Mouse (Mus musculus) bone marrow macrophage, adult 2 months (primary cell): ENCODE measurements around the gene Mkln1. TPM values are rescaled to one million over a fixed set of nuclear protein-coding genes. Genes with fewer than 3 reads are reported as not detected.

Experiments
- H3K27ac ChIP-seq: 2 replicates; pipeline ENCODE4 v1.5.1; 2012; ENCODE audit warnings: low read depth, low read length; ENCODE audit not compliant: insufficient read depth
- H3K4me1 ChIP-seq: 2 replicates; pipeline ENCODE4 v1.6.1; 2012; ENCODE audit warnings: low read length; ENCODE audit not compliant: control insufficient read depth, insufficient read depth
- H3K4me3 ChIP-seq: 2 replicates; pipeline ENCODE4 v1.5.1; 2012; ENCODE audit warnings: mild to moderate bottlenecking, low read length, moderate library complexity; ENCODE audit not compliant: insufficient read depth
- CTCF ChIP-seq: IDR thresholded peaks from 2 replicates; pipeline ENCODE4 v1.5.1; 2012; ENCODE audit warnings: low read depth, mild to moderate bottlenecking, low read length, moderate library complexity
- POLR2A ChIP-seq: IDR thresholded peaks from 2 replicates; pipeline ENCODE4 v1.6.1; 2012; ENCODE audit warnings: mild to moderate bottlenecking, low read depth, low read length, borderline replicate concordance
- polyA plus RNA-seq: library from polyadenylated mRNA; stranded (reverse); fragments of >200 nt; gene quantifications from 2 replicates; pipeline ENCODE4 v1.2.4, GENCODE M21; 2012; ENCODE audit not compliant: missing spikeins, insufficient read depth, insufficient read length

Mkln1 gene
- polyA plus RNA-seq, 1 experiment = 101 TPM

DNA sequence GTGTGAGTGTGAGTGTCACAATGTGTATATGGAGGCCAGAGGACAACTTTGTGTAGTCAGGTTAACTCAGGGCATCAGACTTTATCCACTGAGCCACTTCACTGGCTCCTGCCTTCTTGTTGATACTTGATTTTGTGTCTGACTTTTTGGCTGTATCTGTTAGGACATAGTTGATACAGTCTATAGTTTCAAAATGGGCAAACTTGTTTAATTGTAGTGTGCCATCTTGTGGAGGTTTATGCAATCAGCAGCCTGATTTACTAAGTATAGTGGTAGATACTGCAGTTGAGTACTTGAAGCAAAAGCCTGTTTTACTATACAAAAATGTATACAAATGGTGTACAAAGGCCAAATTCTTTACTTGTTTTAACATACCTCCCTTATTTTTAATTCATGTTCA, 55.2 kb downstream of the Mkln1 start:
- TF ChIP-seq POLR2A (no peak), CTCF (no peak)

DNA sequence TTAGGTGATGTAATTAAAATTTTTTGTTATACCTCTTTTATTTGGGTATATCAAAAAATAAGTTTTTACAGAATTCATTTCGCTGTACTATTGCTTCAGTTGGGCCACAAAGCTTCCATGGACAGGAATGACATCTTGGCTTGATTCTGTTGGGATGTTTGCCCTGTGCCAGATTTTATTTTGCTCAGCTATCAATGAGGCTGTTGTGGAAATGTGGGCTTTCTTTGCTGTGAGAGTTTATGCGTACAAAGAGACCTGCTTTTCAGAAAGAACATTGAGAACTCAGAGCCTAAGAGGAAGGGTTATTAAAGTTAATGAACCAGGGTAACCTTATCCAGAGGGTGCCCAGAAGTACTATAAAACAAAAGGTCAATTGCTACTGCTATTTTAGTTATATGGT, 56.8 kb downstream of the Mkln1 start:
- TF ChIP-seq CTCF (no peak), POLR2A (no peak)
- Histone ChIP-seq H3K27ac (no peak overlapping the region), H3K4me1 (peaks cover 8% of the 10 kb centered on the region), H3K4me3 (no peak overlapping the region)

More for the DNA sequence above, 55.2 kb downstream of the Mkln1 start:
- H3K4me1 ChIP-seq = peaks cover 8% of the 10 kb centered on the region
- H3K4me3 ChIP-seq = no peak overlapping the region
- H3K27ac ChIP-seq = no peak overlapping the region

DNA sequence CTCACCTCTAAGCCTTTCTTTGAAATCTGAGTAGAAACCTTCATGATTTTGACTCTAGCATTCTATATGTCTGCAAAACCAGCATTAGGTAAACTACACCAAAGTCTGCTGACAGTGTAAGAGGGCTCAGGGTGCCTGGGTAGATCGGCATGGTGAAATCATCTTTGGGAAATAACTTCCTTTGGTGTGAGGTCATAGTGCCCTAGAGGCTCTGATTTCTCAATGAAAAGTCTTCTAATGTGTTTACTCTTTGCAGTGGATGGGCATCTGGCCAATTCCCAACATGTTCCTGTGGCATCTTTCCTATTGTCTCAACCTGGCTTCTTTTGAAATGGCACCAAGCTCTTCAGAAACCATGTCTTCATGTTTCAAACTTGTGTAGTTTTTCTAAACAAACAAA, 58.5 kb downstream of the Mkln1 start:
- peak overlapping the region; percentile 18; the same call in 1 of the 2 replicates for H3K27ac ChIP-seq
- no peak for TF ChIP-seq CTCF
- no peak for TF ChIP-seq POLR2A

DNA sequence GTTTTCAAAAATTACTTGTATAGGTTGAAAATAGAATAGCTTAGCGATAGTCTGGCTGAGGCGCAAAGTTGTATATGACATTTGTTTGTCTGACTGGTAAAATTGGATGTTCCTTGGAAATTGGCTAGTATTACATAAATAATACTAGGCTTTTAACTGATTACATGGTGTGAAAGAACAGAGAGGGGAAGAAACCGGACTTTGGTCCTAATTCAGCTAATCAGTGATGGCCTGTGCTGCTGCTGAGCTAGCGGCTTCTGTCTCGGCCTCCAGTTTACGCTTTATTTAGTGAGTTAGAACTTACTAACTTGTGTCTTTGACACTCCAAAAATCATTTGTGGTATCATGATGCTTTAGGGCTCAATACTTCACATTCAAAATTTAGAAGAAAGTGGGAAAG, 70.9 kb downstream of the Mkln1 start:
- no peak for TF ChIP-seq CTCF
- no peak for TF ChIP-seq POLR2A
- Histone ChIP-seq H3K4me3 (no peak overlapping the region), H3K4me1 (peaks cover 6% of the 10 kb centered on the region), H3K27ac (no peak overlapping the region)

More for the DNA sequence above, 58.5 kb downstream of the Mkln1 start:
- no peak overlapping the region for H3K4me3 ChIP-seq
- peaks cover 8% of the 10 kb centered on the region for H3K4me1 ChIP-seq

DNA sequence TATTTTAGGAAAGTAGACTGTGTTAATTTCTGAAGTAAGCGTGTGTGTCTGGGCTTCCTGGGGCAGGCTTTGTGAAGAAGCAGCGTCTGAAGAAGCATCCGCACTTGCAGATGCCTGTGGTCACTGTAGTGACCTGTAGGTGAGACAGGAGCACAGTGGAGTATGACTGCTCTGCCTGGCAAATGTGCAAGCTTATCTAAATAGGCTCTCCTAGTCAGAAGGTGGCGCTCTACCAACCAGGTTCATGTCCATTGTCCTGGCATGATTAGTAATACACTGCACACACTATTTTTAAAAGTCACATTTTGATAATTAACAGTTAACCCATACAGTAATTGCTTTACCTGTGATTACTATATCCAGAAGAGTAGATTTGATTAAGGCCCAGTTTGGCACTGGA, 79.7 kb downstream of the Mkln1 start:
- Histone ChIP-seq H3K4me3 (no peak overlapping the region), H3K4me1 (peaks cover 3% of the 10 kb centered on the region), H3K27ac (no peak overlapping the region)
- TF ChIP-seq CTCF (no peak), POLR2A (no peak)

DNA sequence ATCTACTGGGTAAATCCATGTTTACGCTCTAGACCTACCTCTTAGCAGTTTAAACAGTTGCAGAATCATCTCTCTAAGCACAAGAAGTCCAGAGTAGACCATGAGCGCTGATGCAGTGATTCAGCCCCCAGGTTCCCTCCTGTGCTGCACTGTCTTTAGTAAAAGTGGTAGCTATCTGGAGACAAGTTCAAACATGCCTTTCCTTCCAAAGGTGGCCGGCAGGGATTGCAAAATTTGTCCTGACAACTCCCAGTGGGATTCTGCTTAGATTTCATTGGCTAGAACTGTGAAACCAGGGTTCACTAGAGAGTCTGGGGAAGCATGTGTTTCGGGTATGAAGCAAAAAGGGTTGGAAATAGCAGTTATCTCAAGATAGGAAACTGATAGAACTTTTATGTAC, 81.5 kb downstream of the Mkln1 start:
- TF ChIP-seq CTCF = no peak
- no peak for TF ChIP-seq POLR2A
- Histone ChIP-seq H3K27ac (no peak overlapping the region), H3K4me3 (no peak overlapping the region), H3K4me1 (peaks cover 3% of the 10 kb centered on the region)

DNA sequence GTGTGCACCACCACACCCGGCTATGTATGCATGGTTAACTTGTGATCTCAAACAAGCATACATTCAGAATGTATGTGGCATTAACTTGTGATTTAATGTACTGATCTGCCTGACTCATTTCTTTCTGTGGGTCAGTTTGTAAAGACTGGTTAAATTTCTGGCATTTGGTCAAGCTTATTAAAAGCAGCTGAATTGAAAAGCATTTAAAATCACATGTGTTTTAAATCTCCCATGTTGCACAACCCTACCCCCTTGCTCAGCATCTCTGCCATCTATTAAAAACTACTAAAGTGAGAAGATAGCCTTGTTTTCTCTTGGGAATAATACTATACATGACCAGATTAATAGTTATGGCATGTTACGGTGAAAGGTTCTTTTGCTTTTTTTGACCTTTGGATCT, 88.1 kb downstream of the Mkln1 start:
- Histone ChIP-seq H3K4me3 (no peak overlapping the region), H3K4me1 (peaks cover 14% of the 10 kb centered on the region), H3K27ac (0 out of 2 replicates have a peak overlapping the region, but pooled peaks have one; percentile 12)
- TF ChIP-seq POLR2A (no peak), CTCF (no peak)

DNA sequence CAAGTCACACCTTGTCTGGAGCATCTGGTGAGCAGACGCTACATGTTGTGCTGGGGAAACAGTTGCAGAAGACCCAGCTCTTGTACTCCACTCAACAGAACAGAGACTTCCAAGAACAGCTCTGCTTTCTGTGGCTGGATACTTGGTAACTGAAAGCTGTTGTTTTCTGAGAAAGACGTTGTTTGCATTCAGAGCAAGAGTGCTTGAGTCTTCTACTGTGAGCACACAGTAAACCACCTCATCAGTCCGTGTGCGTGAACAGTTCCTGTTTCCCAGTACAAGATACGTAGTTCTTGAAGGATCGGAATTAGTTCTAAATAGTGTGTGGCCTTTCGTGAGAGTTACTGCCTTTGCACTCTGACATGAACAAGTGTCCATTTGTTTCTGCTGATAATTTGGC, 91.4 kb downstream of the Mkln1 start:
- H3K27ac ChIP-seq = no peak overlapping the region
- H3K4me1 ChIP-seq = peaks cover 14% of the 10 kb centered on the region
- no peak overlapping the region for H3K4me3 ChIP-seq
- TF ChIP-seq POLR2A (no peak), CTCF (no peak)

DNA sequence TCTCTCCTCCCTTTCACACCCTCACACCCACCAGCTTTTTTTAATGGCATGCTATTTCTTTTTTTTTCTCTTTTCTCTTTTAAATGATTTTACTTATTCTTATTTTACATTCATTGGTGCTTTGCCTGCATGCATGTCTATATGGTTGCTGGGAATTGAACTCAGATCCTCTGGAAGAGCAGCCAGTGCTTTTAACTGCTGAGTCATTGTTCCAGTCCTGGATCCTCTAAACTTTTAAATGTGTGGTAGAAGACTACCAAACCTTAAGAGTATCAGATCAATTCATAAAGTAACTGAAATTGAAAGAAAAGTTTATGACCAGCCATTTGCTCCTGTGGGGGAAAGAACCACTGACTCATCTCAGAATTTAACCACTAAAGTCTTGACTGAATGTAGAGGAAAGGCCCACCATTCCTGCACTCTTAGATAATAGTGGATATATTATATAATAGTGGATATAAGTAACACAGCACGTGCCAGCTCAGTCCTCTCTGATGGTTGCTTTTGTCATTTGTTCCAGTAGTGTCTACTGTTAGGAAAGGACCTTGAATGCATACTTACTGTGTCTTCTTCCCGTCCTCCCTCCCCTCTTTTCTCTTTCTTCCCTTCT, 96.7 kb downstream of the Mkln1 start:
- H3K4me1 ChIP-seq = no peaks in the 10 kb centered on the region
- no peak overlapping the region for H3K27ac ChIP-seq
- H3K4me3 ChIP-seq = no peak overlapping the region
- TF ChIP-seq CTCF (no peak), POLR2A (no peak)

DNA sequence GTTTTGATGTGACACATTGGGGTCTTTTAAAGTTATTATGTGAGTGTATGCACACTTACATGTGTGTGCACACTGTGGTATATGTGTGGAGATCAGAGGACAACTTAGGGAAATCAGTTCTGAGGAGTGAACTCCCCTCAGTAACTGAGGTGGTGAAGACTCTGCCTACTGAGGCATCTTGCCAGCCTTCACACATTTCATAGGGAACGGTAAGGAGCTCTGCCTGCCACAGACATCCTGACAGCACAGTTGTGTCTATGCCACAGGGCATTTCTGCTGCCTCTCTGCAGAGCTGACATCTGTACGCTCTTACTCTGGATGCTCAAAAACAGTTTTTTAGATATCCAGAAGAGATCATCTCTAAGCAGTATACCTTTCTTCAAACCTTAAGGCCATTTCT, 97.7 kb downstream of the Mkln1 start:
- H3K27ac ChIP-seq = no peak overlapping the region
- no peak for TF ChIP-seq CTCF
- TF ChIP-seq POLR2A = no peak
- no peaks in the 10 kb centered on the region for H3K4me1 ChIP-seq
- H3K4me3 ChIP-seq = no peak overlapping the region
